Mouse (Mus musculus) liver, embryonic 14.5 days (tissue): ENCODE data around the gene Sik3. TPM values are rescaled to one million over a fixed set of nuclear protein-coding genes. Genes with fewer than 3 reads are reported as not detected.
A peak's percentile ranks its signal among the peaks of the same experiment; 100 is the strongest.

ENCODE experiments used
- ATAC-seq: fragments of 200-750 bp; cut with Nextera tagmentation; 2 replicates; pipeline ENCODE4 v1.8.0; 2017; ENCODE audit warnings: moderate number of reproducible peaks, mild to moderate bottlenecking, moderate library complexity; ENCODE audit not compliant: insufficient read depth
- DNase-seq, 3 experiments: peaks; one replicate each; pipeline ENCODE4 v3.0.0-alpha.2; 2012 to 2013; ENCODE audit warnings: low read depth in 3 of 3, low spot score in 3 of 3
- H3K27ac ChIP-seq: fragments of 300-500 bp; sonication (generic); 2 replicates; pipeline ENCODE4 v1.5.1; 2014; ENCODE audit warnings: moderate library complexity, mild to moderate bottlenecking, control low read depth, inconsistent platforms
- H3K27me3 ChIP-seq: fragments of 300-500 bp; sonication (generic); 2 replicates; pipeline ENCODE4 v1.6.1; 2014; ENCODE audit warnings: mild to moderate bottlenecking, low read length, moderate library complexity; ENCODE audit not compliant: control insufficient read depth, insufficient read depth
- H3K36me3 ChIP-seq: fragments of 300-500 bp; sonication (generic); replicated peaks from 2 replicates; pipeline ENCODE4 v1.6.1; 2014; ENCODE audit warnings: low read depth; ENCODE audit not compliant: control insufficient read depth, insufficient read depth
- H3K4me1 ChIP-seq, 2 experiments: fragments of 200-500 bp in 1 of 2; fragments of 300-500 bp in 1 of 2; sonication (generic) in 1 of 2; replicated peaks; 2 replicates each; pipeline ENCODE4 v1.6.1; 2012 to 2014; ENCODE audit warnings: antibody characterized with exemption in 1 of 2, inconsistent platforms in 1 of 2, low read length in 1 of 2; ENCODE audit not compliant: control insufficient read depth in 2 of 2, insufficient read depth in 2 of 2
- H3K4me2 ChIP-seq: fragments of 300-500 bp; sonication (generic); 2 replicates; pipeline ENCODE4 v1.6.1; 2014; ENCODE audit warnings: low read depth, mild to moderate bottlenecking, control low read depth, moderate library complexity
- H3K4me3 ChIP-seq, 2 experiments: fragments of 200-500 bp in 1 of 2; fragments of 300-500 bp in 1 of 2; sonication (generic) in 1 of 2; 2 replicates each; pipeline ENCODE4 v1.5.1; 2012 to 2014; ENCODE audit warnings: low read depth in 2 of 2, low read length in 2 of 2, mild to moderate bottlenecking in 2 of 2, control low read depth in 1 of 2, inconsistent platforms in 1 of 2, moderate library complexity in 1 of 2; ENCODE audit not compliant: insufficient read depth in 1 of 2
- H3K9ac ChIP-seq: fragments of 300-500 bp; sonication (generic); replicated peaks from 2 replicates; pipeline ENCODE4 v1.6.1; 2014; ENCODE audit warnings: mild to moderate bottlenecking, control low read depth, moderate library complexity
- H3K9me3 ChIP-seq: fragments of 300-500 bp; sonication (generic); 2 replicates; pipeline ENCODE4 v1.6.1; 2016; ENCODE audit warnings: low read length, mixed read lengths; ENCODE audit not compliant: control insufficient read depth
- CTCF ChIP-seq: IDR thresholded peaks from 2 replicates; pipeline ENCODE4 v1.5.1; 2016; ENCODE audit warnings: antibody characterized with exemption, low read depth, control low read depth
- EP300 ChIP-seq: IDR thresholded peaks from 2 replicates; pipeline ENCODE4 v1.6.1; 2016; ENCODE audit warnings: antibody characterized with exemption, low read depth
- WGBS: fragments of 180-500 bp; shearing (Covaris S2); extraction: QIAGEN DNeasy Blood & Tissue Kit; methylation state at CpG from one replicate; pipeline ENCODE4 v1.1.7; 2014; ENCODE audit not compliant: insufficient replicate concordance; 5-methylcytosine and 5-hydroxymethylcytosine counted together
- polyA plus RNA-seq, 2 experiments: library from polyadenylated mRNA; depleted of rRNA in 1 of 2; stranded (reverse) in 1 of 2; unstranded in 1 of 2; fragments of >200 nt; fragmentation: Nextera tagmentation in 1 of 2; extraction: Ambion mirVana in 1 of 2; gene quantifications; 2 replicates each; pipeline versions ENCODE4 v1.2.1 to v1.2.3; 2012 to 2014

Gene Sik3
- polyA plus RNA-seq, 2 experiments = 2.1 to 3.0 TPM

- ATAC-seq (0 out of 2 replicates have a peak, but pooled peaks have one; percentile 9), DNase-seq (no peak)
- peaks cover 13 to 35% of the 10 kb centered on the region in 2 experiments for H3K4me1 ChIP-seq
- H3K9ac ChIP-seq = 0 out of 2 replicates have a peak overlapping the region, but pooled peaks have one; percentile 4
- H3K27ac ChIP-seq = peak overlapping the region; percentile 40
- H3K4me2 ChIP-seq = peak overlapping the region; percentile 78
- no peaks in the 10 kb centered on the region; the same call in 1 of the 2 replicates for H3K36me3 ChIP-seq
- no peaks in the 10 kb centered on the region for H3K9me3 ChIP-seq
- no peaks in the 10 kb centered on the region for H3K27me3 ChIP-seq
- 14% methylated on average over 8 of the region's 8 CpGs for WGBS
- TF ChIP-seq CTCF (no peak), EP300 (no peak)
- peak overlapping the region in 1 of 2 experiments; percentile 7; a peak in 1 of 4 replicates for H3K4me3 ChIP-seq
Observed at GRCm38 (mm10) chr9:46015081-46015551, 2.5 kb downstream of the Sik3 start.

- ATAC-seq = no peak
- Histone ChIP-seq H3K9ac (no peak overlapping the region), H3K27me3 (no peaks in the 10 kb centered on the region), H3K4me1 (peaks cover 13 to 35% of the 10 kb centered on the region in 2 experiments), H3K27ac (no peak overlapping the region), H3K4me2 (peak overlapping the region; percentile 78), H3K36me3 (no peaks in the 10 kb centered on the region; the same call in 1 of the 2 replicates), H3K4me3 (no peak overlapping the region), H3K9me3 (no peaks in the 10 kb centered on the region)
- no peak for DNase-seq
- TF ChIP-seq CTCF (no peak), EP300 (no peak)
- WGBS = 63% methylated on average over 9 of the region's 9 CpGs
Observed at GRCm38 (mm10) chr9:46015831-46016230, 3.2 kb downstream of the Sik3 start.

GRCm38 (mm10) chr9:46016417-46016816 is 3.8 kb downstream of the Sik3 start:
- no peak for DNase-seq
- no peak overlapping the region for H3K4me2 ChIP-seq
- no peaks in the 10 kb centered on the region for H3K9me3 ChIP-seq
- peaks cover 8 to 29% of the 10 kb centered on the region in 2 experiments for H3K4me1 ChIP-seq
- ATAC-seq = no peak
- H3K27ac ChIP-seq = no peak overlapping the region
- no peak overlapping the region for H3K9ac ChIP-seq
- no peak for TF ChIP-seq EP300
- TF ChIP-seq CTCF = no peak
- H3K4me3 ChIP-seq = no peak overlapping the region
- no peaks in the 10 kb centered on the region; the same call in 1 of the 2 replicates for H3K36me3 ChIP-seq
- H3K27me3 ChIP-seq = no peaks in the 10 kb centered on the region
- 65% methylated on average over 4 of the region's 4 CpGs for WGBS

- Histone ChIP-seq H3K27ac (no peak overlapping the region), H3K9me3 (no peaks in the 10 kb centered on the region), H3K4me3 (no peak overlapping the region), H3K9ac (no peak overlapping the region), H3K27me3 (no peaks in the 10 kb centered on the region), H3K4me1 (peaks cover 4 to 20% of the 10 kb centered on the region in 2 experiments; a peak in 3 of 4 replicates), H3K4me2 (no peak overlapping the region), H3K36me3 (no peaks in the 10 kb centered on the region; the same call in 1 of the 2 replicates)
- TF ChIP-seq EP300 = no peak
- 82% methylated on average over 6 of the region's 6 CpGs for WGBS
- ATAC-seq (no peak), DNase-seq (no peak)
Observed at GRCm38 (mm10) chr9:46018316-46018715, 5.7 kb downstream of the Sik3 start.

GRCm38 (mm10) chr9:46019975-46020374 is 7.4 kb downstream of the Sik3 start:
- 72% methylated on average over 6 of the region's 6 CpGs for WGBS
- H3K9me3 ChIP-seq = no peaks in the 10 kb centered on the region
- no peaks in the 10 kb centered on the region; the same call in 1 of the 2 replicates for H3K36me3 ChIP-seq
- peaks cover 4 to 12% of the 10 kb centered on the region in 2 experiments; a peak in 3 of 4 replicates for H3K4me1 ChIP-seq
- no peak for TF ChIP-seq EP300
- TF ChIP-seq CTCF = no peak
- H3K27ac ChIP-seq = no peak overlapping the region
- no peak overlapping the region for H3K9ac ChIP-seq
- DNase-seq = no peak
- no peaks in the 10 kb centered on the region for H3K27me3 ChIP-seq
- ATAC-seq = no peak
- H3K4me2 ChIP-seq = no peak overlapping the region
- no peak overlapping the region for H3K4me3 ChIP-seq
